Mouse (Mus musculus) hindbrain, postnatal 0 days (tissue): ENCODE measurements around the gene Enkd1. TPM values are rescaled to one million over a fixed set of nuclear protein-coding genes. Genes with fewer than 3 reads are reported as not detected.

Experiments used
- ATAC-seq: fragments of 200-750 bp; cut with Nextera tagmentation; 2 replicates; pipeline ENCODE4 v1.8.0; 2017; ENCODE audit warnings: mild to moderate bottlenecking, moderate TSS enrichment, moderate library complexity
- DNase-seq: peaks from one replicate; pipeline ENCODE4 v3.0.0-alpha.2; 2015; ENCODE audit warnings: low spot score
- H3K27ac ChIP-seq: fragments of 300-500 bp; sonication (generic); 2 replicates; pipeline ENCODE4 v1.5.1; 2014; ENCODE audit warnings: mild to moderate bottlenecking
- H3K27me3 ChIP-seq: fragments of 300-500 bp; sonication (generic); 2 replicates; pipeline ENCODE4 v1.6.1; 2014; ENCODE audit warnings: low read length, mixed read lengths; ENCODE audit not compliant: insufficient read depth
- H3K36me3 ChIP-seq: fragments of 300-500 bp; sonication (generic); 2 replicates; pipeline ENCODE4 v1.6.1; 2014; ENCODE audit warnings: low read length, mixed read lengths; ENCODE audit not compliant: insufficient read depth
- H3K4me1 ChIP-seq: fragments of 300-500 bp; sonication (generic); 2 replicates; pipeline ENCODE4 v1.6.1; 2014; ENCODE audit warnings: antibody characterized with exemption, low read length, mixed read lengths; ENCODE audit not compliant: insufficient read depth
- H3K4me2 ChIP-seq: fragments of 300-500 bp; sonication (generic); 2 replicates; pipeline ENCODE4 v1.6.1; 2014; ENCODE audit warnings: low read depth, mild to moderate bottlenecking, low read length, moderate library complexity, mixed read lengths
- H3K4me3 ChIP-seq: fragments of 300-500 bp; sonication (generic); 2 replicates; pipeline ENCODE4 v1.5.1; 2014; ENCODE audit warnings: low read length
- H3K9ac ChIP-seq: fragments of 300-500 bp; sonication (generic); replicated peaks from 2 replicates; pipeline ENCODE4 v1.6.1; 2014; ENCODE audit warnings: mild to moderate bottlenecking, low read length, moderate library complexity, mixed read lengths
- H3K9me3 ChIP-seq: fragments of 300-500 bp; sonication (generic); 2 replicates; pipeline ENCODE4 v1.6.1; 2016; ENCODE audit warnings: low read length, mixed read lengths
- CTCF ChIP-seq: IDR thresholded peaks from 2 replicates; pipeline ENCODE4 v1.5.1; 2016; ENCODE audit warnings: antibody characterized with exemption, control low read depth, low read depth
- WGBS: fragments of 180-500 bp; shearing (Covaris S2); extraction: QIAGEN DNeasy Blood & Tissue Kit; methylation state at CpG from one replicate; pipeline ENCODE4 v1.1.7; 2014; 5-methylcytosine and 5-hydroxymethylcytosine counted together
- polyA plus RNA-seq: library from polyadenylated mRNA; unstranded; fragments of >200 nt; fragmentation: Nextera tagmentation; extraction: Ambion mirVana; gene quantifications from 2 replicates; pipeline ENCODE4 v1.2.1, GENCODE M21; 2015
- total RNA-seq: library from RNA; depleted of rRNA; stranded (reverse); fragments of >200 nt; gene quantifications from 2 replicates; pipeline ENCODE4 v1.2.3, GENCODE M21; 2014; rRNA removed

The Enkd1 gene
- 11.7 and 12.1 TPM in 2 replicates for total RNA-seq
- 17.3 and 18.5 TPM in 2 replicates for polyA plus RNA-seq

DNA sequence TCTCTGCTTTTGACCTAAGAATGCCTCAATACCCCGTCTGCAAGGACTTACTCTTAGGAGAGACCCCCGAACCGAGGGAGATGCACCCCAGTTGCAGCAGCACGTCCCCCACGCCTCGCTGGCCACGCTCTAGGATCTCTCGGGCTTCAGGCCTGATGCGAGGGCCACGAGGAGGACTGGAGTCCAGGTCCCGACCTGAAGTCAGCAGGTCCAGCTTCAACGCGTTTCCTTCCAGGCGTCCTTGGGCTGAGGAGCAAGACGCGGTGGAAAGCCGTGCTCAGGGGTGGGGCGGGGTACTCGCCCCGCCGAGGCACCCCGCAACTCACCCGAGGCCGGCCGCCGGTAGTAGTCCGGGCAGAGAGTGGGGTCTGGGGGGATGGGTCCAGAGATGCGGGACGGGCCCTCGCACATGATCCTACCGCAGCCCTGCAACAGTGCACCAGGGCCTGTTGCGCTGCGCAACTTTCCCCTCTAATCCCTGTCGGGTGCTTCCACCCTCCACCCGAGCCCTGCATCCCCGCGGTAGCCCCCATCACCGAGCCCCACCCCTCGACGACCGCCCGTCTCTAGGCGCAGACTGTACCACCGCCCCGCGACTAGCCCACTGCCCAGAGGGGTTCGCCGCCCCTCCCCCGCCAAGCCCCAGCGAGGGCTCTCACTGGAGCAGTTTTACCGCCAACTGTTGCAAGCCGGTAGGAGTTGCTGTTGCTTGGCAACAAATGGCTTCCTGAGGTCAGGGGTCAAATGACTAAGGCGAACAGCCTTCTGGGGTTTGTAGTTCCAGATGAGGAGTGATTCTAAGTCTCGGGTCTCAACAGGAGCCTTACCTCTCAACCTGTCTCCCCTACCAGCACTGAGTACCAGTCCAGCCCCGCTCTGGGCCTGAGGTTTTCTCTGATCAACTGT, at the start of gene Enkd1, which contains the start of gene 4933405L10Rik:
Gene Enkd1 (minus strand): TSS at position 713 of the 906 bp plus-strand sequence.
Gene 4933405L10Rik (plus strand): TSS at position 158 of the 906 bp plus-strand sequence.
- whole genome bisulfite sequencing = under 1% methylated on average over 54 of the region's 55 CpGs
- Histone ChIP-seq H3K9ac (peak within 1 kb of the TSS; percentile 59), H3K36me3 (0 out of 2 replicates have a peak, but pooled peaks cover 4% of the 10 kb centered on the region), H3K4me3 (peak within 1 kb of the TSS; percentile 74), H3K27ac (peak within 1 kb of the TSS; percentile 12; the same call in 1 of the 2 replicates), H3K9me3 (no peaks in the 10 kb centered on the region), H3K4me2 (peak within 1 kb of the TSS; percentile 99), H3K4me1 (peaks cover 13% of the 10 kb centered on the region; the same call in 1 of the 2 replicates), H3K27me3 (no peaks in the 10 kb centered on the region)
- ATAC-seq (peak; percentile 84), DNase-seq (peak; percentile 98)
- TF ChIP-seq CTCF = no peak

DNA sequence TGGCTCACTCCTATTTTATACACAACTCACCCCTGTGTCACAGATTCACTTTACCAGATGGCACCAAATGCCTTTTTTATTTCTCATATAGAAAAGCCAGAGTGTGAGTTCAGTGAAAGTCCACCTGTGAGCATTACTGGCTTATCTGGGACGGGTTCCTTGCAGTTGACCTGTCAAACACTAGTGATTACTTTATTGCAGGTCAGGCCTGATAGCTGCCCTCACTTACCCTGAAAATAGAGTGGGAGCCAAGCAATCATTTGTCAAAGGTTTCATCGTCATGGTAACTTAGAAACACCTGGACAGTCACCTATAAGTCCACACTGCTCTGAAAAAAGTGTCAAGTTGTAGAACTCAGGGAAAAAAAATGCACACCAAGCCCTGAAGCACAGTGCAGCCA, 46.7 kb upstream of the Enkd1 start:
- 79% methylated on average over 2 of the region's 2 CpGs for WGBS
- Histone ChIP-seq H3K27ac (no peak overlapping the region), H3K4me1 (peaks cover 11% of the 10 kb centered on the region), H3K9ac (no peak overlapping the region), H3K9me3 (no peaks in the 10 kb centered on the region), H3K36me3 (no peaks in the 10 kb centered on the region), H3K4me2 (no peak overlapping the region), H3K27me3 (no peaks in the 10 kb centered on the region), H3K4me3 (no peak overlapping the region)
- no peak for TF ChIP-seq CTCF
- DNase-seq (no peak), ATAC-seq (no peak)

DNA sequence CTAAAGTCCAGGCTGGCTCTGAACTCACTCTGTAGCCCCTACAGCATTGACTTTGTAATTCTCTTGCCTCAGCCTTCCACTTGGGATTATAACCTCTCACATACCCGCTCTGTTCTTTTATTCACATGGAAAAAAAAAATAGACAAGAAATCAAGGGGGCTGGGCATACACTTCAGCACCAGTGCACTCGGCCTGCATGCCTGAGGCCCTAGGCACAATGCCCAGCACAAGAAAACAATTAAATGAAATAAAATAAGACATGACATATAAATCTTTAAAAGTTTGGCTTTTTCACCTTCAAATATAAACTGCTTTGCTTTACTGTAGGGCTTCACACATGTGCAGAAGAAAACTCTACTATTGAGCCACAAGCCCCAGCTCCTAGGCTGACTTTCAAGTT, 45.9 kb upstream of the Enkd1 start:
- Histone ChIP-seq H3K4me1 (peaks cover 11% of the 10 kb centered on the region), H3K9ac (no peak overlapping the region), H3K27ac (no peak overlapping the region), H3K27me3 (no peaks in the 10 kb centered on the region), H3K4me3 (no peak overlapping the region), H3K9me3 (no peaks in the 10 kb centered on the region), H3K36me3 (no peaks in the 10 kb centered on the region), H3K4me2 (no peak overlapping the region)
- 44% methylated on average over 2 of the region's 2 CpGs for WGBS
- no peak for TF ChIP-seq CTCF
- no peak for ATAC-seq
- no peak for DNase-seq

DNA sequence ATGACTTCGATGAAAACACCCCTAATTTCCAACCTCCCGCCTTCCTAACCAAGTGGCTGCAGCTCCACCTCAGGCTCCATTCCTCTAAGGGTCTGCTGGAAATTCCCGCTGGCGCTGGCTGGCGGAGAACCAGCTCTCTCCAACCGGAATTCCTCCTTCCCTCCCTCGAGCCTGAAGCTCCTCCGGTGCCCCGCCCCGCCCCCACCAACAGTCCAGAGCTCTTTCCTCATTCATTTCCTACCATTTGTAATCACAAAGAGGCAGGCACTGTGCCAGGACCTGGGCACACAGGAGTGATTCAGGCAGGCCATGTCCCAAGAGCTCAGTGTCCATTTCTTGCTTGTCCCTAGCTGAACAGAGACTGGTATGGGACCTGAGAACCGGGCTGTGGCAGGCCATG, 42.6 kb upstream of the Enkd1 start:
- H3K27me3 ChIP-seq = no peaks in the 10 kb centered on the region
- DNase-seq (peak; percentile 75), ATAC-seq (0 out of 2 replicates have a peak, but pooled peaks have one; percentile 21)
- H3K9me3 ChIP-seq = no peaks in the 10 kb centered on the region
- WGBS = 9% methylated on average over 11 of the region's 11 CpGs
- no peaks in the 10 kb centered on the region for H3K36me3 ChIP-seq
- peak overlapping the region; percentile 2; the same call in 1 of the 2 replicates for H3K27ac ChIP-seq
- TF ChIP-seq CTCF = no peak
- H3K4me1 ChIP-seq = peaks cover 7% of the 10 kb centered on the region
- H3K4me3 ChIP-seq = no peak overlapping the region
- peak overlapping the region; percentile 27 for H3K4me2 ChIP-seq
- peak overlapping the region; percentile 26; the same call in 1 of the 2 replicates for H3K9ac ChIP-seq

DNA sequence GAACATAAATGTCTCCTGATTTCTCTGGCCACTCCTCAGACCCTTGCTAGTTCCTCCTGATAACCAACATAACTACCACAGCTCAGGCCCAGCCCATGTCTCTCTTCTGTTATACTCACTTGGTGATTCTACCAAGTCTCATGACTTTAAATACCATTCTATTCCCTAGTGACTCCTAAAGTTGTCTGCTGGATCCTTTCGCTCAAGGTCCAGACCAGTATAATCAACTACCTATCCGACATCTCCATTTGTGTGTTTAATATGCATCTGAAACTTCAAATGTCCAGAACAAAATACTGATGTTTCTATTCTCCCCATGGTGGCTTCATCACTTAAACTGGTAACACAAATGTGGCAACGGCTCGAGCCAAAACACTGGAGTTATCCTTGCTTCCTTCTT, 35.3 kb upstream of the Enkd1 start:
- H3K4me2 ChIP-seq = no peak overlapping the region
- ATAC-seq (no peak), DNase-seq (no peak)
- no peak for TF ChIP-seq CTCF
- no peaks in the 10 kb centered on the region for H3K27me3 ChIP-seq
- H3K9me3 ChIP-seq = no peaks in the 10 kb centered on the region
- H3K36me3 ChIP-seq = no peaks in the 10 kb centered on the region
- H3K4me3 ChIP-seq = no peak overlapping the region
- H3K4me1 ChIP-seq = no peaks in the 10 kb centered on the region
- WGBS = 88% methylated on average over 4 of the region's 4 CpGs
- H3K27ac ChIP-seq = no peak overlapping the region
- no peak overlapping the region for H3K9ac ChIP-seq

DNA sequence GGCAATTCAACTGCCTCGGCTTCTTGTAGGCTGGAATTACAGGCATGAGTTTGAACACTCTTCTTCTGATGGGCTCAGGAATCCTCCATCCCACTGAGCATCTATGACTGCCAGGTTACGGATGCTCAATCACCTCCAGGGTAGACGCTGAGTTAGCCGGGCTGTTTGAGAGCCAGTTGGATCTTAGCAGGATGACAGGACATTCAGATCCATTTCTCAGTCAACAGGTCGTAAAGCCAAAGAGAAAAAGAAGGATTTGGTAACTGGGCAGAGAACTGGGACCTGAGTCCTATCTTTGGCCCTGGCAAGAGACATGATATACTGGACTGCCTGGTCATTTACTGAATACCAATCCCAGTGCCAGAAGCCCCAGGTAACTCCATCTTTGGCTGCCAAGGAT, 31.2 kb upstream of the Enkd1 start:
- Histone ChIP-seq H3K27ac (no peak overlapping the region), H3K36me3 (no peaks in the 10 kb centered on the region), H3K4me2 (no peak overlapping the region), H3K4me1 (no peaks in the 10 kb centered on the region), H3K9me3 (no peaks in the 10 kb centered on the region), H3K9ac (no peak overlapping the region), H3K4me3 (no peak overlapping the region), H3K27me3 (no peaks in the 10 kb centered on the region)
- DNase-seq (no peak), ATAC-seq (no peak)
- 90% methylated on average over 5 of the region's 5 CpGs for WGBS
- no peak for TF ChIP-seq CTCF
